Mouse (Mus musculus): ENCODE measurements around the gene Zfp553.

- no peak for TF ChIP-seq CTCF (IDR thresholded peaks at IDR 0.05; ENCODE audit: control insufficient read depth, insufficient read depth, insufficient read length)
- TF ChIP-seq MAX (IDR thresholded peaks at IDR 0.05): no peak
- TF ChIP-seq USF1 (IDR thresholded peaks at IDR 0.05; ENCODE audit: low read depth): no peak
- no peak for TF ChIP-seq CEBPB (IDR thresholded peaks at IDR 0.05; ENCODE audit: low read depth)
- no peak for TF ChIP-seq FOSL1 (IDR thresholded peaks at IDR 0.05; ENCODE audit: insufficient read depth, low read length, poor library complexity, severe bottlenecking)
- TF ChIP-seq MYOD1 (IDR thresholded peaks at IDR 0.05; ENCODE audit: control insufficient read depth, insufficient read length, low read depth): no peak
- TF ChIP-seq MYOG (IDR thresholded peaks at IDR 0.05; ENCODE audit: control insufficient read depth, extremely low read depth, insufficient read length): no peak
These were observed 37.4 kb downstream of the Zfp553 start for GRCm38 (mm10) chr7:127270256-127270655.

Data from C2C12 (cell line).